Mouse (Mus musculus) layer of hippocampus, postnatal 14 days (tissue): ENCODE results near the gene Pou3f3. TPM values are rescaled to one million over a fixed set of nuclear protein-coding genes. Genes with fewer than 3 reads are reported as not detected.

Experiments used
- DNase-seq, 2 experiments: peaks; one replicate each; pipeline ENCODE4 v3.0.0; 2021 to 2022; ENCODE audit warnings: low spot score in 2 of 2, mixed read lengths in 1 of 2
- total RNA-seq, 2 experiments: library from RNA; stranded (reverse); gene quantifications; 2 replicates each; pipeline ENCODE4 v1.2.3; 2021

Pou3f3 gene
- total RNA-seq, 2 experiments from 2014 or later: 53.2 to 54.3 TPM

GRCm38 (mm10) chr1:42693852-42694251 lies 1.7 kb upstream of the Pou3f3 start:
- peak; percentile 75 to 82 for DNase-seq

GRCm38 (mm10) chr1:42694290-42694664 lies 1.3 kb upstream of the Pou3f3 start:
- peak; percentile 75 to 78 for DNase-seq

- peak; percentile 75 to 76 for DNase-seq
These were observed 647 bp upstream of the Pou3f3 start for GRCm38 (mm10) chr1:42694665-42695577.

- no peak for DNase-seq
These were observed 933 bp downstream of the Pou3f3 start for GRCm38 (mm10) chr1:42696371-42697031.

- no peak for DNase-seq
These were observed 1.8 kb downstream of the Pou3f3 start for GRCm38 (mm10) chr1:42697321-42697755.

GRCm38 (mm10) chr1:42697756-42698583 lies 2.4 kb downstream of the Pou3f3 start:
- DNase-seq: peak in 1 of 2 experiments; percentile 77

- no peak for DNase-seq
These were observed 3.2 kb downstream of the Pou3f3 start for GRCm38 (mm10) chr1:42698584-42699333.

GRCm38 (mm10) chr1:42699471-42699871 lies 3.9 kb downstream of the Pou3f3 start:
- DNase-seq: no peak

- DNase-seq: no peak
These were observed 4.6 kb downstream of the Pou3f3 start for GRCm38 (mm10) chr1:42700171-42700570.

- no peak for DNase-seq
These were observed 5.2 kb downstream of the Pou3f3 start for GRCm38 (mm10) chr1:42700815-42701214.

GRCm38 (mm10) chr1:42701833-42702611 lies 6.5 kb downstream of the Pou3f3 start:
- DNase-seq: no peak

- DNase-seq: no peak
These were observed 7.4 kb downstream of the Pou3f3 start for GRCm38 (mm10) chr1:42702984-42703383.

- no peak for DNase-seq
These were observed 7.9 kb downstream of the Pou3f3 start for GRCm38 (mm10) chr1:42703424-42703823.

GRCm38 (mm10) chr1:42703851-42704613 lies 8.5 kb downstream of the Pou3f3 start:
- no peak for DNase-seq

GRCm38 (mm10) chr1:42704981-42705810 lies 9.6 kb downstream of the Pou3f3 start:
- no peak for DNase-seq

GRCm38 (mm10) chr1:42705811-42706160 lies 10.2 kb downstream of the Pou3f3 start:
- DNase-seq: no peak

GRCm38 (mm10) chr1:42707196-42707595 lies 11.6 kb downstream of the Pou3f3 start:
- no peak for DNase-seq

- DNase-seq: no peak
These were observed 12.1 kb downstream of the Pou3f3 start for GRCm38 (mm10) chr1:42707611-42708130.
